Mouse (Mus musculus): Measurements from ENCODE around the gene Gm49380.

DNA sequence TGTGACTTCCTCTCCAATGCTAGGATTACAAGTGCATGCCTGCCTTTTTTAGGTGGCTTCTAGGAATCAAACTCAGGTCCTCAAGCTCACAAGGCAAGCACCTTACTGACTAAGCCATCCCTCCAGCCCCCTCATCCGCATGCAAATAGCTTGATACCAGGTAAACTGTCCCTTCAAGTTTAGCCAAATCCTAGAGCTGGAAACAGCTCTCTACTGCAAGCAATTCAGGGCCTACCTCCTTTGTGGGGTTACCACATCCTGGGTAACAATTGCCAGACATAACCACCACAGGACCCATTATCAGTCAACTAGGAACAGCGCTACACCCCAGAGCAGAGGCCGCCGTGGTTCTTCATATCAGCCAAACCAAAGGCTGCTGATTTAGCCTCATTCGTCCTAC, 82.2 kb downstream of the Gm49380 start:
- TF ChIP-seq POLR2A (IDR thresholded peaks at IDR 0.05; ENCODE audit: extremely low read depth, insufficient read depth, low read length) (no peak), CTCF (IDR thresholded peaks at IDR 0.05; ENCODE audit: extremely low read depth, insufficient read depth, low read length) (no peak)
